Mouse (Mus musculus) right cerebral cortex, postnatal 25 days (tissue): ENCODE results near the gene Gas2l1.
"Not testable (repeated sequence)": the region's sequence is repeated elsewhere in the genome, so short reads cannot be mapped to it uniquely, and the experiment has no call there.

ENCODE experiments used
- DNase-seq: peaks from one replicate; pipeline ENCODE4 v3.0.0; 2022

Gene Gas2l1

GRCm38 (mm10) chr11:5065056-5065821 lies at the start of gene Gas2l1:
Gas2l1 (minus strand) TSS chr11:5065327.
- DNase-seq, result peak; percentile 89

- DNase-seq, result no peak
Measured at GRCm38 (mm10) chr11:5113645-5114044, 48.5 kb upstream of the Gas2l1 start.

GRCm38 (mm10) chr11:5109441-5109840 lies 44.3 kb upstream of the Gas2l1 start:
- no peak for DNase-seq

DNA sequence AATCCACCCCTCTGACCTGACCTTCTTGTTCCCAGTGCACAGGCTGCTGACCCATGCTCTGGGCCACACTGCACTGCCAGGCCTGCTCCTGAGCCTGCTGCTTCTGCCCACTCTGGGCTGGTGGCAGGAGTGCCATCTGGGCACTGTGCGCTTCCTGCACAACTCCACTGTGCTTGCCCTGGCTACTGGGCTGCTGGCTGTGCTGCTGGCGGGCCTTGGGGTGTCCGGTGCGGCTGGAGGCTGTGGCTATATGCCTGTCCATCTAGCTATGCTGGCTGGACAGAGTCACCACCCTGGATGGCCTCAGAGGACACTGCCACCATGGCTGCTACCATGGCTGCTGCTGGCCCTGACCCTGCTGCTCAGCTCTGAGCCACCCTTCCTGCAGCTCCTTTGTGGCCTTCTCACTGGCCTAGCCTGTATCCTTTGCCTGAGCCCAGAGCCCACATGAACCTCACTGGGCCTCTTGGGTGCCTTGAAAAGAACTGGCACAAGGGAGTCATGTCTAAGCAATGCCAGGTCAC lies 38.9 kb upstream of the Gas2l1 start:
- DNase-seq, result no peak

GRCm38 (mm10) chr11:5102384-5102783 lies 37.3 kb upstream of the Gas2l1 start:
- no peak for DNase-seq

- no peak for DNase-seq
Measured at GRCm38 (mm10) chr11:5101641-5102040, 36.5 kb upstream of the Gas2l1 start.

DNA sequence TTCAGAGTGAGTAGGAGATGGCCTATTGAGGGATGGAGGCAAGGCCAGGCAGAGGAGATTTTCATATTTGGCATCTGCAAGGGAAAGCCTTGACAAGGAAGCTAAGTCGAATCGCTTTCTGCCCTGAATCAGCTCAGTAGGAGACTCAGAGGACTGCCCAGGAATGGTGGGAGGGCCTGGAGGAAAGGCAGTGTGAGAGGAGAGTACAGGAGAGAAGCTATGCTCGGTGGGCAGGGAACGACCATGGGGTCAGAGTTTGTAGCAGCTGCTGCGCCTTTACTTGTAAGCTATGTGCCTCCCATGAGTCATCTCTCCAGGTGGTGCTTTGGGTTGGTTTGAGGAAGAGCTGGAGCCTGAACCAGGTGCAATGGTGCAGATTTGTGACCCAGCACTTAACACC lies 35.7 kb upstream of the Gas2l1 start:
- DNase-seq, result no peak

GRCm38 (mm10) chr11:5100283-5100682 lies 35.2 kb upstream of the Gas2l1 start:
- no peak for DNase-seq

DNA sequence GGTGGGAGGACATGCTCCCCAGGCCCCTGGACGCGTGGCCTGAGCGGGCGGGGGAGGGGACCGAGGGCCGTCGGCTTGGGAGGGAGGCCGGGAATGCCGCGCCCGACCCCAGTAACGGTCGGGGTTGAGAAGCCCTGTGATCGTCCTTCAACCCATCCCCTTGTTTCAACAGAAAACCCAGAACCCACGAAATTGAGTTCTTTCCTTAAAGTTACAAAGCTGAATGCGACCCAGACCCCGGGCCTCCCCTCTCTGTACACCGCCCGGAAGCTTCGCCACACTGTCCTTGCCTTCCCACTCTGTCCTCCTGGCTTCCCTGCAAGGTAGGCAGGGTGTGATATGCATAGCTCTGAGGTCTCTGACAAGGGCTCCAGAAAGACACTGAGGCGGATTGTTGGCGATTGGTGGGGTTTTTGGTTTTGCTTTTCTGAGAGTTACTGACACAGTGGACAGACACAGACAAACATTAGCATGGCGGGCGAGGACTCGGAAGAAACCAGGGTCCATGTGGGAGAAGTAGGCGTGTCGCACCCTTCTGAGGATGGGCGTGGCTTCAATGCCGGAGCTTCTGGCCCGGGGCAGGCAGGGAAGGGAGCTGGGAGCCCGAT lies 34.6 kb upstream of the Gas2l1 start:
- peak; percentile 79 for DNase-seq

- DNase-seq, result peak; percentile 97
Measured at GRCm38 (mm10) chr11:5098736-5099542, 33.8 kb upstream of the Gas2l1 start, which contains the start of the genes Rhbdd3 and Ewsr1. Rhbdd3 (plus strand) TSS chr11:5098926. Ewsr1 (minus strand) TSS chr11:5099266.

DNA sequence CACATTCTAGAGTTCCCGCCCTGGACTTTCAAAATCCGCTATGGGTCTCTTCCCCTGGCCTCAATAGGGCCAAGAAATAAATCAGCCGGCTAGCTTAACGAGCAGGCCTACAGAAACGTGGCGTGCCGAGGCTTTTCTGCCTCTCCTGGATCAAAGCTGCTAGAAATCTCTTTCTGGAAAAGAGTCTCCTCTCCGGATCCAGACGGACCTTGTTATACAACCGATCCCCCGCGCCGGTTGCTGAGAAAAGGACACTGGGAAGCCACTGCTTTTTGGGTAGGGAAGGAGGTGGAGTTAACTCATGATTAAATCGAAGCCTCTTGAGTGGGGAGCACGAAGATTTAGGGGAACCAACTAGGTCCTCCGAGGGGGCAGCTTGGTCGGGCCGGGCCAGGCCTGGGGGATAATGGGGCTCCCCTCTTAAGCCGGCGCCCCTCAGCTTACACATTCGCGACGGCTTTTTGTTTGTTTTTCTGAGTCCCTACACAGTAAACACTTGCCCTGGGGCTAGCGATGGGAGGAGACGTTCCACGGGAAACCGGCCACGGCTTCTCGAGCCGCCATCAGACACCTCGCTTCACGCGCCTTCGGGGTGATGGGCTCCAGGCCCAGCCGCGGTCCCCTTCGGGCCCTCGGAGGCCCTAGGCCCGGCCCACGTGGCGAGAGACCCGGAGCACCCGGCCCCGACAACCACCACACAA lies 33.1 kb upstream of the Gas2l1 start:
- peak; percentile 65 for DNase-seq

DNA sequence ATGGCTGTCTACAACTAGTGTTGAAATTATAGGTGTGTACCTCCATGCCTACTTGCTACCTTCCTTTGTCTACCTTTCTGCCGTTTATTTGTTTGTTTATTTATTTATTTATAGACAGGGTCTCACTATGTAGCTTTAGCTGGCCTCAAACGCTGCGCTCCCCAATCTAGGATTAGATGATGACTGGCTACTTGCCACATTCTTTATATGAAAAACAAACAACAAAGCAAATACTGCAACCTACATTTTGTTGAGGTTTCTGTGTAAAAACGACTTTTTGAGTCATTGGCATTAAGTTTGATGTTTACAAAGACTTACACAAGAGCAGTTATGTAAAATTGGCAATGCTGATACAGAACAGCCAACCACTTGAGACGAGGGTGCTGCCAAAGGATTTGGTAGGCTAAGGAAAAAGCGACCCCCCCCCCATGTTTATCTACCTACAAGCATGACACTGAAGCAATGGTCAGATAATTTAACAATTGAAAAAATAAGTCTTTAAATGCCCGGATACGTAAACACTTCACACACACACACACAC lies 31.4 kb upstream of the Gas2l1 start:
- no peak for DNase-seq

DNA sequence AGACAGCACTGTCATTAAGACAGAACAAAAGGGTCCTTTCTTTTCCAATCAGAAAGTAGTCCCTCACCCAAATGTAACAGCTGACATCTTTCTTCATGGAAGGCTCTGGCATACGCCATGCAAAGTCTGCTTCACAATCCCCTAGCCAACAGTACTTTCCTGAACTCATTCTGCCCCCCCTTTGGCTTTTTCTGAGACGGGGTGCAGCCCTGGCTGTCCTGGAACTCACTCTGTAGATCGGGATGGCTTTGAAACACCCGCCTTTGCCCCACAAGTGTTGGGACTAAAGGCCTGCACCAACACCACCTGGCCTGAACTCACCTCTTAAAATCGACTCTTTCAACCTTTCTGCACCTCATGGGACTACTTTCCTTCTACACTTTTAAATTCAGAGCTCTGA lies 30.8 kb upstream of the Gas2l1 start:
- no peak for DNase-seq

DNA sequence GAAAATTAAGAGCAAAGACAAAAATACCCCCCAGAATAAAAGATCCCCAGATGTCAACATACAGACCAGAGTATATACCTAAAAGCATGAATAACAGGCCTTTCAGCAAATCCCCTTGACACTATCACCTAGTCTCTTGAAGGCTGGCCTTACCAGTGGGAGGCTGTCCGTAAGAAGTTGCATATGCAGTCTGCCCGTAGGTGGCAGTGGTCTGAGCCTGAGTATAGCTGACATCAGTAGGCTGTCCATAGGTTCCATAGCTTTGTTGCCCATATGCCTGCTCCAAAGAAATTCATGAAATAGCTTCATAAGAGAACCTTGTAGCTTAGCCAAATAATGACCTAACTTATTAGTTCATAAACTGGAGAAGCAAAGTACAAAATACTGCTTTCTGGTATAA lies 26.6 kb upstream of the Gas2l1 start:
- no peak for DNase-seq

GRCm38 (mm10) chr11:5089147-5089546 lies 24.0 kb upstream of the Gas2l1 start:
- DNase-seq, result no peak

- not testable (repeated sequence) for DNase-seq
Measured at GRCm38 (mm10) chr11:5076843-5077242, 11.7 kb upstream of the Gas2l1 start.

GRCm38 (mm10) chr11:5075760-5076159 lies 10.6 kb upstream of the Gas2l1 start:
- DNase-seq, result no peak

- no peak for DNase-seq
Measured at GRCm38 (mm10) chr11:5074882-5075281, 9.8 kb upstream of the Gas2l1 start.

GRCm38 (mm10) chr11:5068126-5068971 lies 3.2 kb upstream of the Gas2l1 start:
- DNase-seq, result no peak

- no peak for DNase-seq
Measured at GRCm38 (mm10) chr11:5067063-5067462, 1.9 kb upstream of the Gas2l1 start.

GRCm38 (mm10) chr11:5064282-5065055 lies 658 bp downstream of the Gas2l1 start:
- DNase-seq, result peak; percentile 43
